Mouse (Mus musculus) stomach, embryonic 14.5 days (tissue): Measurements from ENCODE around the gene Gm45716. TPM values are rescaled to one million over a fixed set of nuclear protein-coding genes. Genes with fewer than 3 reads are reported as not detected.

Experiments
- ATAC-seq: fragments of 200-750 bp; cut with Nextera tagmentation; 2 replicates; pipeline ENCODE4 v1.8.0; 2017; ENCODE audit warnings: low read depth, moderate TSS enrichment; ENCODE audit not compliant: insufficient number of reproducible peaks, insufficient read depth, low FRiP score
- H3K27ac ChIP-seq: fragments of 300-500 bp; sonication (generic); 2 replicates; pipeline ENCODE4 v1.5.1; 2014; ENCODE audit warnings: mild to moderate bottlenecking, low read length, moderate library complexity, mixed read lengths
- H3K27me3 ChIP-seq: fragments of 300-500 bp; sonication (generic); 2 replicates; pipeline ENCODE4 v1.6.1; 2014; ENCODE audit warnings: low read length, control low read depth, mixed read lengths; ENCODE audit not compliant: control insufficient read depth, insufficient read depth
- H3K36me3 ChIP-seq: fragments of 300-500 bp; sonication (generic); 2 replicates; pipeline ENCODE4 v1.6.1; 2014; ENCODE audit warnings: mild to moderate bottlenecking, control low read depth, low read length, moderate library complexity, mixed read lengths; ENCODE audit not compliant: control insufficient read depth, insufficient read depth
- H3K4me1 ChIP-seq: fragments of 300-500 bp; sonication (generic); 2 replicates; pipeline ENCODE4 v1.6.1; 2014; ENCODE audit warnings: low read length, control low read depth, mixed read lengths; ENCODE audit not compliant: control insufficient read depth, insufficient read depth
- H3K4me2 ChIP-seq: fragments of 300-500 bp; sonication (generic); replicated peaks from 2 replicates; pipeline ENCODE4 v1.6.1; 2014; ENCODE audit warnings: low read depth, low read length, control low read depth
- H3K4me3 ChIP-seq: fragments of 300-500 bp; sonication (generic); 2 replicates; pipeline ENCODE4 v1.5.1; 2014; ENCODE audit warnings: low read depth, low read length, control low read depth
- H3K9ac ChIP-seq: fragments of 300-500 bp; sonication (generic); replicated peaks from 2 replicates; pipeline ENCODE4 v1.6.1; 2014; ENCODE audit warnings: low read depth, mild to moderate bottlenecking, control low read depth, low read length, moderate library complexity, mixed read lengths
- H3K9me3 ChIP-seq: fragments of 300-500 bp; sonication (generic); 2 replicates; pipeline ENCODE4 v1.6.1; 2016; ENCODE audit warnings: low read depth, low read length, control low read depth; ENCODE audit not compliant: control insufficient read depth
- WGBS: fragments of 180-500 bp; shearing (Covaris S2); extraction: QIAGEN DNeasy Blood & Tissue Kit; methylation state at CpG from one replicate; pipeline ENCODE4 v1.1.7; 2014; 5-methylcytosine and 5-hydroxymethylcytosine counted together
- polyA plus RNA-seq: library from polyadenylated mRNA; unstranded; fragments of >200 nt; fragmentation: Nextera tagmentation; extraction: Ambion mirVana; gene quantifications from 2 replicates; pipeline ENCODE4 v1.2.1, GENCODE M21; 2014

Gm45716 gene
- 10.9 and 12.3 TPM in 2 replicates for polyA plus RNA-seq

DNA sequence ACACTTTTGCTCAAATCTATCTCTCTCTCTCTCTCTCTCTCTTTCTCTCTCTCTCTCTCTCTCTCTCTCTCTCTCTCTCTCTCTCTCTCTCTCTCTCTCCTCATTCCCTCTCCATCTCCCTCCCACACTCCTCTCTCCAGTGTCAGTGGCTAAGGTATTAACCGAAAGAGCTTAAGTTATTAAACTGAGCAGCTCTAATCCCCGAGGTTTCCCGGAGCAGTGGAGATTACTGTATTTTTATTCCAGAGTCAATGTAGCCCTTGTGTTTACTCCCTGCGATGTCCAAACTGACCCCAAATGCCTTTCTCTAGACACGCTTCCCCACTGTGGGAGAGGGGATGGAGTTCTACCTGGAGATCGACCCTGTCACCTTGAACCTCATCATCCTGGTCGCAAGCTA lies at the start of gene Gm45716:
Gm45716 (plus strand) TSS at position 243 of the 400 bp plus-strand sequence.
- no peak for ATAC-seq
- Histone ChIP-seq H3K9ac (no peak within 1 kb of the TSS), H3K4me2 (no peak within 1 kb of the TSS), H3K4me1 (no peaks in the 10 kb centered on the region), H3K4me3 (no peak within 1 kb of the TSS), H3K27ac (no peak within 1 kb of the TSS), H3K9me3 (no peaks in the 10 kb centered on the region), H3K27me3 (no peaks in the 10 kb centered on the region), H3K36me3 (no peaks in the 10 kb centered on the region)
- 80% methylated on average over 7 of the region's 7 CpGs for WGBS

DNA sequence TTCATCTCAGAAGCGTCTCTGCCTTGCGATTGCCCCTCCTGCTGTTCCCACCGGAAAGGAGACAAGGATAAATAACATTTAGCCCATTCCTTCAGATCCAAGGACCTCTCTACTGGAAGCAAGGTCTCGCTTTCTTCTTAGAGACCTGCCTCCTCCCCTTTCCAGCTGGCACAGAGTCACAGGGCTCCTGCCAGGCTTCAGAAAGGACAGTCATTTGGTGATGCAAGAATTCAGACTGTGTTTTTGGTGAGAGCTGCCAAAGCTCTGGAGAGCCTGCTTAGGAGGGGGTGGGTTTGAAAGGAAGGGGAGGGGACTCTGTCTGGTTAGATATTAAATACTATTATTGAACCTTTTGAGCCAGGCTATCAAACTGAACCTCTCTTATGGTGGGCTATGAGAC lies 45.1 kb upstream of the Gm45716 start:
- no peaks in the 10 kb centered on the region for H3K9me3 ChIP-seq
- no peak overlapping the region for H3K4me3 ChIP-seq
- no peak for ATAC-seq
- H3K27me3 ChIP-seq = no peaks in the 10 kb centered on the region
- no peaks in the 10 kb centered on the region for H3K4me1 ChIP-seq
- H3K9ac ChIP-seq = no peak overlapping the region
- H3K36me3 ChIP-seq = no peaks in the 10 kb centered on the region
- H3K27ac ChIP-seq = no peak overlapping the region
- no peak overlapping the region for H3K4me2 ChIP-seq
- WGBS = 34% methylated on average over 4 of the region's 4 CpGs

DNA sequence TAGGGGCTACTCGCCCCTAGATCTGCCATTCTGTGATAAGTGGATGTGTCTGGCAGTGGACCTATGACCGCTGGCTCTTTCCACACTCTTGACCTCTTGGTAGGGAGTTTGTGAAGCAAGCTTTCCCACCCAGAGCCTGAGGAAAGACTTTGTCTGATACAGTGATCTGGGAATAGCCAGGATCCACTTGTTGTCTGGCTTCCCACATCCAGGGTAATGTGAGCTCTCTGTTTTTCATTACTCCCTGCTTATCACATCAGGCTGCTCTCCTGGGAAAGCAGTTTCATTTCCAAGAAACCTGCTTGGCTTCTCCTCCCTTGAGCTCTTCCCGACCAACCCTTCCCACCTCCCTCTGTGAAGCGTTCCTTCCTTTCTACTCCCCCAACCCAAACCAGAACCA lies 44.5 kb upstream of the Gm45716 start:
- Histone ChIP-seq H3K4me1 (no peaks in the 10 kb centered on the region), H3K27me3 (no peaks in the 10 kb centered on the region), H3K27ac (no peak overlapping the region), H3K9ac (no peak overlapping the region), H3K9me3 (no peaks in the 10 kb centered on the region), H3K4me2 (no peak overlapping the region), H3K36me3 (no peaks in the 10 kb centered on the region), H3K4me3 (no peak overlapping the region)
- WGBS = 54% methylated on average over 4 of the region's 4 CpGs
- ATAC-seq = no peak

DNA sequence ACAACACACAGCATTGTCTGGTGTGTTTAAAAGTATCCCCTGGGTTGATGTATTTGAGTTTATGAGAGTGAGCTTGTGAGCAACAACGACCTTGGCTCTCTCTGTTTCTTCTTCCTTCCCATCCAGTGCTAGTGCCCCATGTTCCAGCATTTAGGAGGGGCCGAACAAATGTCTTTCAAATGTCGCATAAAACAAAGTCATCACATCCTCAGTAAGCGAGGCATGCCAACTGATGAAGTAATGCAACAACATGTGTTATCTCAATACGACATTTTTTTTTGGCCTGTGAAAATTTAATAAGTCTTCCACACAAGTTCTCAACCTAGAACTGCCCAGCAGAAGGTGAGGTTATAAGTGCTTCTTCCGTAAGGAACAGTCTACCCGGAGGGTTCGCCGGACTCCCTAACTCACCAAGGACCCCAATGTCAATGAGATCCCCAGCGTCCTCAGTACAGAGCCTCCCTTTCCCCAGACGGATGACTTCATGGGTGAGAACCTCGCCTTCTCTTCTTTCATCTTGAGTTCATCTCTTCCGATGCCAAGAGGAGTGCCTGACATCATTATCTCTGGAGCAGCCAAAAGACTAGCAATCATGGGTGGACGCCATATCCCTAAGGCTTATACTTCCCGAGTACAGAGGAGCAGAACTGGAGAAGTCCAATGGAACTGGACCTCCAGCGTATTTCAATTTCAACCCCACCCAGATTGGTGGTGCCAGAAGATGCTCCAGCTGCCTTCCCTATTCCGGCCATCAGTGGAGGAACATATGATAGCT lies 41.2 kb upstream of the Gm45716 start:
- no peaks in the 10 kb centered on the region for H3K4me1 ChIP-seq
- no peak overlapping the region for H3K9ac ChIP-seq

DNA sequence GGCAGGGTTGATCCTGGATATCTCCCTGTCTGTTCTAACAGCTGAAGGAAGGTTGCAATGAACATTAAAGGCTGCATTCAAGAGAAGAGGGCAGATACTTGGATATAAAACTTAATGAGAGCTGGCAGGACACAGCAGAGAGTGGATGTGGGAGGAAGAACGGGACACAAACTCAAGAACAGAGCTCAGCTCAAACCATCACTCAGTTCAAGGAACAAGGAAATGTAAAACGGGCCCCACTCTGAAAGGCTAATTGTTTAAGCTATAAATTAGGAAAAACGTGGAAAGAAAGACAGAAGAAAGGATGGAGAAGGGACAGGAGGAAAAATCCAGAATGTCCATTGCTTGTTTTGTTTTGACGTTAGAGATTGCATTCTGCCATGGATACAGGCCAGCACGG lies 32.4 kb upstream of the Gm45716 start:
- no peaks in the 10 kb centered on the region for H3K9me3 ChIP-seq
- no peaks in the 10 kb centered on the region for H3K36me3 ChIP-seq
- H3K4me1 ChIP-seq = no peaks in the 10 kb centered on the region
- H3K27me3 ChIP-seq = no peaks in the 10 kb centered on the region
- no peak overlapping the region for H3K27ac ChIP-seq
- H3K9ac ChIP-seq = no peak overlapping the region
- no peak overlapping the region for H3K4me3 ChIP-seq
- H3K4me2 ChIP-seq = no peak overlapping the region
- ATAC-seq = no peak
- WGBS = 61% methylated on average over 5 of the region's 5 CpGs

More for the DNA sequence above, 41.2 kb upstream of the Gm45716 start:
- Histone ChIP-seq H3K9me3 (no peaks in the 10 kb centered on the region), H3K4me2 (no peak overlapping the region), H3K27ac (no peak overlapping the region), H3K4me3 (no peak overlapping the region), H3K36me3 (no peaks in the 10 kb centered on the region), H3K27me3 (no peaks in the 10 kb centered on the region)
- no peak for ATAC-seq
- WGBS = 92% methylated on average over 17 of the region's 17 CpGs

- ATAC-seq = no peak
- no peak overlapping the region for H3K27ac ChIP-seq
- H3K4me2 ChIP-seq = no peak overlapping the region
- H3K27me3 ChIP-seq = no peaks in the 10 kb centered on the region
- no peaks in the 10 kb centered on the region for H3K9me3 ChIP-seq
- no peak overlapping the region for H3K4me3 ChIP-seq
- H3K9ac ChIP-seq = no peak overlapping the region
- no peaks in the 10 kb centered on the region for H3K4me1 ChIP-seq
- H3K36me3 ChIP-seq = no peaks in the 10 kb centered on the region
- 19% methylated on average over 2 of the region's 2 CpGs for WGBS
Observed at GRCm38 (mm10) chr11:90155466-90155865, 32.0 kb upstream of the Gm45716 start.

DNA sequence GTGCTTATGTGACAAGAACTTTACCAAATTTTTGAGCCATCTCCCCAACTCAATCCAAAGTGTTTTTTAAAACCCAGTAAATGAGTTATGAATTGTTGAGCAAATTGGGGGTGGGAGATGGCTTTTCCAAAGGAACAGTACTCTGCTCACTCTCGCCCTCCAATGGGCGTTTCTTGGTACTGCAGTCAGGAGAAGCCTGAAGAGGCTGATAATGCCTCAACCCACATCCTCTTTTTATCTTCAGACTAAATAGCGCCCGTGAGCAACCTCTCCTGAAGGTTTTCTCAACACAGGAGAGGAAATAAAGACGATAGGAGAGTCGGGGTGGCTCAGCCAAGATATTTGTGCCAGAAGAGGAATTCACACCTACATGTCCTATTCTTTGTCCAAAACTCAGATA lies 19.7 kb upstream of the Gm45716 start:
- Histone ChIP-seq H3K4me1 (no peaks in the 10 kb centered on the region), H3K9me3 (no peaks in the 10 kb centered on the region), H3K4me3 (no peak overlapping the region), H3K36me3 (no peaks in the 10 kb centered on the region), H3K27me3 (no peaks in the 10 kb centered on the region), H3K27ac (no peak overlapping the region), H3K9ac (no peak overlapping the region), H3K4me2 (no peak overlapping the region)
- WGBS = 44% methylated on average over 6 of the region's 6 CpGs
- ATAC-seq = no peak

GRCm38 (mm10) chr11:90168338-90169065 lies 19.0 kb upstream of the Gm45716 start:
- no peaks in the 10 kb centered on the region for H3K36me3 ChIP-seq
- no peak overlapping the region for H3K9ac ChIP-seq
- no peaks in the 10 kb centered on the region for H3K9me3 ChIP-seq
- no peaks in the 10 kb centered on the region for H3K4me1 ChIP-seq
- no peaks in the 10 kb centered on the region for H3K27me3 ChIP-seq
- no peak overlapping the region for H3K4me2 ChIP-seq
- no peak overlapping the region for H3K27ac ChIP-seq
- no peak for ATAC-seq
- WGBS = 87% methylated on average over 10 of the region's 10 CpGs
- H3K4me3 ChIP-seq = no peak overlapping the region
